Mouse (Mus musculus) neural tube, embryonic 11.5 days (tissue): Measurements from ENCODE around the gene Hspbp1. TPM values are rescaled to one million over a fixed set of nuclear protein-coding genes. Genes with fewer than 3 reads are reported as not detected.

Source experiments
- ATAC-seq: fragments of 200-750 bp; cut with Nextera tagmentation; 2 replicates; pipeline ENCODE4 v1.8.0; 2017; ENCODE audit warnings: moderate number of reproducible peaks, mild to moderate bottlenecking, moderate TSS enrichment, moderate library complexity; ENCODE audit not compliant: insufficient read depth, low FRiP score, low TSS enrichment
- DNase-seq: peaks from one replicate; pipeline ENCODE4 v3.0.0-alpha.2; 2015; ENCODE audit warnings: low spot score
- H3K27ac ChIP-seq: fragments of 300-500 bp; sonication (generic); 2 replicates; pipeline ENCODE4 v1.5.1; 2014; ENCODE audit warnings: low read depth, mild to moderate bottlenecking, low read length
- H3K27me3 ChIP-seq: fragments of 300-500 bp; sonication (generic); 2 replicates; pipeline ENCODE4 v1.6.1; 2014; ENCODE audit warnings: mild to moderate bottlenecking, low read length, mixed read lengths; ENCODE audit not compliant: control insufficient read depth, insufficient read depth
- H3K36me3 ChIP-seq: fragments of 300-500 bp; sonication (generic); 2 replicates; pipeline ENCODE4 v1.6.1; 2014; ENCODE audit warnings: mild to moderate bottlenecking, low read length, moderate library complexity, mixed read lengths; ENCODE audit not compliant: control insufficient read depth, insufficient read depth
- H3K4me1 ChIP-seq: fragments of 300-500 bp; sonication (generic); 2 replicates; pipeline ENCODE4 v1.6.1; 2014; ENCODE audit warnings: low read length, mixed read lengths; ENCODE audit not compliant: control insufficient read depth, insufficient read depth
- H3K4me2 ChIP-seq: fragments of 300-500 bp; sonication (generic); 2 replicates; pipeline ENCODE4 v1.6.1; 2014; ENCODE audit warnings: low read depth, mild to moderate bottlenecking, moderate library complexity
- H3K4me3 ChIP-seq: fragments of 300-500 bp; sonication (generic); 2 replicates; pipeline ENCODE4 v1.5.1; 2014; ENCODE audit warnings: low read depth, low read length
- H3K9ac ChIP-seq: fragments of 300-500 bp; sonication (generic); 2 replicates; pipeline ENCODE4 v1.6.1; 2014; ENCODE audit warnings: mild to moderate bottlenecking, low read length
- H3K9me3 ChIP-seq: fragments of 300-500 bp; sonication (generic); 2 replicates; pipeline ENCODE4 v1.6.1; 2016; ENCODE audit warnings: low read length; ENCODE audit not compliant: control insufficient read depth
- WGBS: fragments of 180-500 bp; shearing (Covaris S2); extraction: QIAGEN DNeasy Blood & Tissue Kit; methylation state at CpG from one replicate; pipeline ENCODE4 v1.1.7; 2014; 5-methylcytosine and 5-hydroxymethylcytosine counted together
- polyA plus RNA-seq: library from polyadenylated mRNA; unstranded; fragments of >200 nt; fragmentation: Nextera tagmentation; extraction: Ambion mirVana; gene quantifications from 2 replicates; pipeline ENCODE4 v1.2.1, GENCODE M21; 2014

Gene Hspbp1
- polyA plus RNA-seq, 1 experiment from 2014 or later: 120 TPM

- no peak for DNase-seq
- peaks cover 9% of the 10 kb centered on the region for H3K36me3 ChIP-seq
- H3K27ac ChIP-seq: no peak overlapping the region
- H3K27me3 ChIP-seq: no peaks in the 10 kb centered on the region
- H3K9me3 ChIP-seq: no peaks in the 10 kb centered on the region
- H3K9ac ChIP-seq: no peak overlapping the region
- no peaks in the 10 kb centered on the region for H3K4me1 ChIP-seq
- H3K4me2 ChIP-seq: no peak overlapping the region
- ATAC-seq: no peak
- H3K4me3 ChIP-seq: no peak overlapping the region
- WGBS: 93% methylated on average over 12 of the region's 12 CpGs
These were observed 10.6 kb downstream of the Hspbp1 start for GRCm38 (mm10) chr7:4674114-4674731.

DNA sequence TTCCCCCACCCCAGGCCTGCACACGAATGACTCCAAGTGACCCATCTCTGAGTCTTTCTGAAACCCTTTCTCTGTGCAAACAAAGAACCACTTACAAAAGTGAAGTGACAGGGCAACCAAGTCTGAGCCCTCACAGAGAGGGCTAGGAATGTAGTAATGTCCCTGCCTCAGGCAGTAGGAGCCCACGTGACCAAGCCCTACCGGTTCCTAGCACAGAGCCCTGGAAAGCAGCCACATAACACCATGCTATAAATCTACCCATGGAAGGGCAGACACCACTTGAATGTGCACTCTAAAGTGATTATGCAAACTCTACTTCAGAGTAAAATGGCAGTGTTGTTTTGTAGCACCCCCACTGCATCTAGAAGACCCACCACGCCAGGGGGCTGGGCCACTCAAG, 12.9 kb downstream of the Hspbp1 start:
- ATAC-seq: peak; percentile 95
- WGBS: 66% methylated on average over 4 of the region's 4 CpGs
- Histone ChIP-seq H3K27me3 (no peaks in the 10 kb centered on the region), H3K9me3 (no peaks in the 10 kb centered on the region), H3K4me3 (no peak overlapping the region), H3K9ac (no peak overlapping the region), H3K4me2 (no peak overlapping the region), H3K27ac (0 out of 2 replicates have a peak overlapping the region, but pooled peaks have one; percentile 20), H3K36me3 (peaks cover 6% of the 10 kb centered on the region), H3K4me1 (no peaks in the 10 kb centered on the region)
- DNase-seq: peak; percentile 28

DNA sequence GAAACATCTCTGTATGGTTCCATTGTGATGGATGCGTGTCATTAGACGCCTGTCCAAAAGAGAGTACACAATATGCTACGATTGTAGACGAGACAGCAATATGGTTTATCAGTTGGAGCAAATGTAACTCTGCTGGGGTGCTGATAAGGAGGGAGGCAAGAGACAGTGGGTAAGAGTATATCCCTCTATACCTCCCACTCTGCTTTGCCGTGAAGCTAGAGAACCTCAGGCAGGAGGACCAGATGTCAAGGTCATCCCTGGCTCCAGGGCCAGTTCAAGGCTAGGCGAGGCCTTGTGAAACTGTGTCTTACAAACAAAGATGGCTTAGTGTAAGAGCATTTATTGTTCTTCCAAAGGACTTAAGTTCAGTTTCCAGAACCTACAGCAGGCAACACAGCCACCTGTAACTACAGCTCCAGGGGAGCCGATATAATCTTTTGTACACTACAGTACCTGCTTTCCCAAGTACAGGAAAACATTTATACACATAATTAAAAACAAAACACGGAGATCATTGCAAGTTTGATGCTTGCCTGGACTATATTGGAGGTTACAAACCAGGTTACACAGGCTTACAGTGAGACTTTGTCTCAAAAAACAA, 14.1 kb downstream of the Hspbp1 start:
- Histone ChIP-seq H3K9ac (no peak overlapping the region), H3K27me3 (no peaks in the 10 kb centered on the region), H3K4me1 (no peaks in the 10 kb centered on the region), H3K4me2 (no peak overlapping the region), H3K9me3 (no peaks in the 10 kb centered on the region), H3K4me3 (no peak overlapping the region), H3K27ac (no peak overlapping the region), H3K36me3 (peaks cover 6% of the 10 kb centered on the region)
- DNase-seq: no peak
- whole genome bisulfite sequencing: 93% methylated on average over 8 of the region's 8 CpGs
- no peak for ATAC-seq

GRCm38 (mm10) chr7:4669156-4669555, 15.7 kb downstream of the Hspbp1 start:
- Histone ChIP-seq H3K36me3 (peaks cover 6% of the 10 kb centered on the region), H3K27me3 (no peaks in the 10 kb centered on the region), H3K4me2 (no peak overlapping the region), H3K9me3 (no peaks in the 10 kb centered on the region), H3K9ac (no peak overlapping the region), H3K4me3 (no peak overlapping the region), H3K4me1 (no peaks in the 10 kb centered on the region), H3K27ac (no peak overlapping the region)
- 93% methylated on average over 9 of the region's 9 CpGs for WGBS
- no peak for ATAC-seq
- DNase-seq: no peak

GRCm38 (mm10) chr7:4668506-4668905, 16.4 kb downstream of the Hspbp1 start:
- H3K4me3 ChIP-seq: no peak overlapping the region
- ATAC-seq (no peak), DNase-seq (no peak)
- H3K36me3 ChIP-seq: peaks cover 7% of the 10 kb centered on the region
- H3K27me3 ChIP-seq: no peaks in the 10 kb centered on the region
- H3K4me2 ChIP-seq: no peak overlapping the region
- WGBS: 93% methylated on average over 8 of the region's 8 CpGs
- no peak overlapping the region for H3K27ac ChIP-seq
- no peaks in the 10 kb centered on the region for H3K9me3 ChIP-seq
- H3K9ac ChIP-seq: no peak overlapping the region
- H3K4me1 ChIP-seq: no peaks in the 10 kb centered on the region

- 94% methylated on average over 5 of the region's 5 CpGs for WGBS
- H3K36me3 ChIP-seq: peaks cover 7% of the 10 kb centered on the region
- H3K4me1 ChIP-seq: no peaks in the 10 kb centered on the region
- ATAC-seq (no peak), DNase-seq (no peak)
- H3K4me2 ChIP-seq: no peak overlapping the region
- H3K9ac ChIP-seq: no peak overlapping the region
- H3K27ac ChIP-seq: no peak overlapping the region
- H3K9me3 ChIP-seq: no peaks in the 10 kb centered on the region
- H3K4me3 ChIP-seq: no peak overlapping the region
- H3K27me3 ChIP-seq: no peaks in the 10 kb centered on the region
These were observed 18.0 kb downstream of the Hspbp1 start for GRCm38 (mm10) chr7:4666871-4667270.

- Histone ChIP-seq H3K9ac (no peak overlapping the region), H3K9me3 (no peaks in the 10 kb centered on the region), H3K36me3 (peaks cover 4% of the 10 kb centered on the region), H3K4me2 (no peak overlapping the region), H3K4me3 (no peak overlapping the region), H3K27me3 (no peaks in the 10 kb centered on the region), H3K27ac (no peak overlapping the region), H3K4me1 (0 out of 2 replicates have a peak, but pooled peaks cover 3% of the 10 kb centered on the region)
- ATAC-seq (no peak), DNase-seq (no peak)
- 91% methylated on average over 2 of the region's 2 CpGs for WGBS
These were observed 21.1 kb downstream of the Hspbp1 start for GRCm38 (mm10) chr7:4663742-4664141.

GRCm38 (mm10) chr7:4663179-4663578, 21.7 kb downstream of the Hspbp1 start:
- no peak overlapping the region for H3K4me3 ChIP-seq
- H3K9me3 ChIP-seq: no peaks in the 10 kb centered on the region
- no peak for DNase-seq
- peaks cover 4% of the 10 kb centered on the region; the same call in 1 of the 2 replicates for H3K36me3 ChIP-seq
- no peak overlapping the region for H3K27ac ChIP-seq
- H3K27me3 ChIP-seq: no peaks in the 10 kb centered on the region
- WGBS: 74% methylated on average over 8 of the region's 8 CpGs
- no peak for ATAC-seq
- H3K9ac ChIP-seq: no peak overlapping the region
- H3K4me1 ChIP-seq: 0 out of 2 replicates have a peak, but pooled peaks cover 3% of the 10 kb centered on the region
- H3K4me2 ChIP-seq: no peak overlapping the region

- Histone ChIP-seq H3K36me3 (peaks cover 4% of the 10 kb centered on the region; the same call in 1 of the 2 replicates), H3K9me3 (no peaks in the 10 kb centered on the region), H3K4me1 (peaks cover 15% of the 10 kb centered on the region), H3K27ac (peak overlapping the region; percentile 93), H3K9ac (peak overlapping the region; percentile 91), H3K4me2 (peak overlapping the region; percentile 58), H3K4me3 (peak overlapping the region; percentile 85), H3K27me3 (no peaks in the 10 kb centered on the region)
- ATAC-seq: no peak
- WGBS: 69% methylated on average over 3 of the region's 3 CpGs
- no peak for DNase-seq
These were observed 24.9 kb downstream of the Hspbp1 start for GRCm38 (mm10) chr7:4659911-4660443.
